Mouse (Mus musculus): ENCODE results near the gene Sec63.

DNA sequence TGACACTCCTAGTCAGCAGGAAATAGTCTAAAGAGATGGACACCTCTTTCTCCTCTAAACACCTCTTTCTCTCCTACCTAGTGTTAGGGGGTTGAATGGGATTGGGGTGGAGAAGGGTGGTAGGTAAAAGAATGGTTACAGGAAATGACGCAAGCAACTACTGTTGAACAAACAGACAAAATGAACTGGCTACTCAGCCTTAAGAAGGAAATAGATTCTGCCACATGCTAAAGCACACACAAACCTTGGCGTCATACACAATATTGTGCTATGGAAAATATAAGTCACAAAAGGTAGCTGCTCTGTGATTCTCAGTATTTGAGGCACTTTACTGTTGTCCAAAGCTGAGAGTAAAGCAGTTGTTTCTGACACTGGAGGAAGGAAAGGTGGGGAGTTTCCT, 77.4 kb downstream of the Sec63 start:
- TF ChIP-seq CTCF (IDR thresholded peaks at IDR 0.05; ENCODE audit: control insufficient read depth, insufficient read depth, low read length) (no peak), POLR2A (IDR thresholded peaks at IDR 0.05; ENCODE audit: borderline replicate concordance, control insufficient read depth, low read depth, low read length) (no peak)
